Mouse (Mus musculus): ENCODE results near the gene Mfng. TPM values are rescaled to one million over a fixed set of nuclear protein-coding genes. Genes with fewer than 3 reads are reported as not detected.

Gene Mfng
- total RNA-seq, 1 experiment: 7.3 TPM

- peaks cover 5 to 8% of the 10 kb centered on the region in 2 experiments; a peak in 3 of 4 replicates for H3K4me1 ChIP-seq (ENCODE audit: control insufficient read depth in 2 of 2, insufficient read depth in 2 of 2, low read length in 2 of 2, poor library complexity in 1 of 2)
- H3K9me3 ChIP-seq (ENCODE audit: control insufficient read depth, insufficient read depth, low read depth, low read length): no peaks in the 10 kb centered on the region
- TF ChIP-seq ZC3H11A (IDR thresholded peaks at IDR 0.05; ENCODE audit: borderline replicate concordance, low read depth, low read length) (no peak), CHD2 (IDR thresholded peaks at IDR 0.05; ENCODE audit: low read depth, low read length) (no peak), MAFK (IDR thresholded peaks at IDR 0.05; ENCODE audit: insufficient read depth, low read depth, low read length) (no peak), ZNF384 (IDR thresholded peaks at IDR 0.05; ENCODE audit: low read depth, low read length) (no peak), HCFC1 (IDR thresholded peaks at IDR 0.05; ENCODE audit: borderline replicate concordance, insufficient read depth, low read length) (no peak)
- H3K36me3 ChIP-seq (ENCODE audit: control insufficient read depth, insufficient read depth, low read length, poor library complexity, severe bottlenecking): peaks cover 5% of the 10 kb centered on the region; the same call in 1 of the 2 replicates
- in situ Hi-C loops (cut with MboI; ENCODE audit: low sequenced_read_pairs in 2 of 2, unreplicated experiment in 2 of 2): no loop called here
- no peak for DNase-seq (ENCODE audit: low read depth, low spot score)
- H3K27ac ChIP-seq (ENCODE audit: insufficient read depth, low read depth, low read length, poor library complexity, severe bottlenecking): no peak overlapping the region
- no peak overlapping the region for H3K4me3 ChIP-seq (ENCODE audit: insufficient read depth in 1 of 2, low read depth in 1 of 2, low read length in 2 of 2, poor library complexity in 1 of 2, severe bottlenecking in 1 of 2)
- H3K9ac ChIP-seq (ENCODE audit: insufficient read depth, low read depth, low read length, poor library complexity, severe bottlenecking): no peak overlapping the region
These were observed 14.8 kb upstream of the Mfng start for GRCm38 (mm10) chr15:78788042-78788441.

- Histone ChIP-seq H3K9me3 (ENCODE audit: control insufficient read depth, insufficient read depth, low read depth, low read length) (no peaks in the 10 kb centered on the region), H3K4me1 (ENCODE audit: control insufficient read depth in 2 of 2, insufficient read depth in 2 of 2, low read length in 2 of 2, poor library complexity in 1 of 2) (peaks cover 5 to 8% of the 10 kb centered on the region in 2 experiments; a peak in 3 of 4 replicates), H3K9ac (ENCODE audit: insufficient read depth, low read depth, low read length, poor library complexity, severe bottlenecking) (no peak overlapping the region), H3K36me3 (ENCODE audit: control insufficient read depth, insufficient read depth, low read length, poor library complexity, severe bottlenecking) (peaks cover 5% of the 10 kb centered on the region; the same call in 1 of the 2 replicates), H3K27ac (ENCODE audit: insufficient read depth, low read depth, low read length, poor library complexity, severe bottlenecking) (no peak overlapping the region), H3K4me3 (ENCODE audit: insufficient read depth in 1 of 2, low read depth in 1 of 2, low read length in 2 of 2, poor library complexity in 1 of 2, severe bottlenecking in 1 of 2) (no peak overlapping the region)
- in situ Hi-C loops (cut with MboI; ENCODE audit: low sequenced_read_pairs in 2 of 2, unreplicated experiment in 2 of 2): no loop called here
- DNase-seq (ENCODE audit: low read depth, low spot score): no peak
- no peak for TF ChIP-seq ZC3H11A (IDR thresholded peaks at IDR 0.05; ENCODE audit: borderline replicate concordance, low read depth, low read length)
- no peak for TF ChIP-seq MAFK (IDR thresholded peaks at IDR 0.05; ENCODE audit: insufficient read depth, low read depth, low read length)
- no peak for TF ChIP-seq HCFC1 (IDR thresholded peaks at IDR 0.05; ENCODE audit: borderline replicate concordance, insufficient read depth, low read length)
- no peak for TF ChIP-seq CHD2 (IDR thresholded peaks at IDR 0.05; ENCODE audit: low read depth, low read length)
These were observed 14.1 kb upstream of the Mfng start for GRCm38 (mm10) chr15:78787287-78787856.

- Histone ChIP-seq H3K9ac (ENCODE audit: insufficient read depth, low read depth, low read length, poor library complexity, severe bottlenecking) (no peak overlapping the region), H3K4me1 (ENCODE audit: control insufficient read depth in 2 of 2, insufficient read depth in 2 of 2, low read length in 2 of 2, poor library complexity in 1 of 2) (peaks cover 5 to 8% of the 10 kb centered on the region in 2 experiments; a peak in 3 of 4 replicates), H3K9me3 (ENCODE audit: control insufficient read depth, insufficient read depth, low read depth, low read length) (no peaks in the 10 kb centered on the region), H3K27ac (ENCODE audit: insufficient read depth, low read depth, low read length, poor library complexity, severe bottlenecking) (no peak overlapping the region), H3K4me3 (ENCODE audit: insufficient read depth in 1 of 2, low read depth in 1 of 2, low read length in 2 of 2, poor library complexity in 1 of 2, severe bottlenecking in 1 of 2) (no peak overlapping the region), H3K36me3 (ENCODE audit: control insufficient read depth, insufficient read depth, low read length, poor library complexity, severe bottlenecking) (peaks cover 5% of the 10 kb centered on the region; the same call in 1 of the 2 replicates)
- TF ChIP-seq MAFK (IDR thresholded peaks at IDR 0.05; ENCODE audit: insufficient read depth, low read depth, low read length) (no peak), HCFC1 (IDR thresholded peaks at IDR 0.05; ENCODE audit: borderline replicate concordance, insufficient read depth, low read length) (no peak), ZC3H11A (IDR thresholded peaks at IDR 0.05; ENCODE audit: borderline replicate concordance, low read depth, low read length) (no peak), ZNF384 (IDR thresholded peaks at IDR 0.05; ENCODE audit: low read depth, low read length) (no peak), CHD2 (IDR thresholded peaks at IDR 0.05; ENCODE audit: low read depth, low read length) (no peak)
- DNase-seq (ENCODE audit: low read depth, low spot score): no peak
- in situ Hi-C loops (cut with MboI; ENCODE audit: low sequenced_read_pairs in 2 of 2, unreplicated experiment in 2 of 2): no loop called here
These were observed 13.1 kb upstream of the Mfng start for GRCm38 (mm10) chr15:78786411-78786818.

GRCm38 (mm10) chr15:78785961-78786360, 12.7 kb upstream of the Mfng start:
- in situ Hi-C loops (cut with MboI; ENCODE audit: low sequenced_read_pairs in 2 of 2, unreplicated experiment in 2 of 2): no loop called here
- Histone ChIP-seq H3K27ac (ENCODE audit: insufficient read depth, low read depth, low read length, poor library complexity, severe bottlenecking) (no peak overlapping the region), H3K4me3 (ENCODE audit: insufficient read depth in 1 of 2, low read depth in 1 of 2, low read length in 2 of 2, poor library complexity in 1 of 2, severe bottlenecking in 1 of 2) (no peak overlapping the region), H3K4me1 (ENCODE audit: control insufficient read depth in 2 of 2, insufficient read depth in 2 of 2, low read length in 2 of 2, poor library complexity in 1 of 2) (peaks cover 5 to 10% of the 10 kb centered on the region in 2 experiments; a peak in 3 of 4 replicates), H3K9me3 (ENCODE audit: control insufficient read depth, insufficient read depth, low read depth, low read length) (no peaks in the 10 kb centered on the region), H3K9ac (ENCODE audit: insufficient read depth, low read depth, low read length, poor library complexity, severe bottlenecking) (no peak overlapping the region), H3K36me3 (ENCODE audit: control insufficient read depth, insufficient read depth, low read length, poor library complexity, severe bottlenecking) (peaks cover 5% of the 10 kb centered on the region; the same call in 1 of the 2 replicates)
- TF ChIP-seq CHD2 (IDR thresholded peaks at IDR 0.05; ENCODE audit: low read depth, low read length) (no peak), ZNF384 (IDR thresholded peaks at IDR 0.05; ENCODE audit: low read depth, low read length) (no peak), MAFK (IDR thresholded peaks at IDR 0.05; ENCODE audit: insufficient read depth, low read depth, low read length) (no peak), ZC3H11A (IDR thresholded peaks at IDR 0.05; ENCODE audit: borderline replicate concordance, low read depth, low read length) (no peak), HCFC1 (IDR thresholded peaks at IDR 0.05; ENCODE audit: borderline replicate concordance, insufficient read depth, low read length) (no peak)
- DNase-seq (ENCODE audit: low read depth, low spot score): no peak

All from ES-E14 (cell line).